Mouse (Mus musculus) thymus, adult 2 months (tissue): ENCODE data around the gene Gm8947.
"Not testable (repeated sequence)": the region's sequence is repeated elsewhere in the genome, so short reads cannot be mapped to it uniquely, and the experiment has no call there.

Experiments used
- CTCF ChIP-seq: fragments of 200-500 bp; IDR thresholded peaks from 2 replicates; pipeline ENCODE4 v1.5.1; 2012; ENCODE audit warnings: mild to moderate bottlenecking, control low read depth, low read length, moderate library complexity, borderline replicate concordance; ENCODE audit not compliant: control insufficient read depth, poor library complexity, insufficient read depth; ENCODE audit errors: extremely low read depth
- POLR2A ChIP-seq: fragments of 200-500 bp; IDR thresholded peaks from 2 replicates; pipeline ENCODE4 v1.6.1; 2012; ENCODE audit warnings: mild to moderate bottlenecking, low read length, control low read depth, moderate library complexity; ENCODE audit not compliant: control insufficient read depth, poor library complexity, insufficient read depth; ENCODE audit errors: extremely low read depth

GRCm38 (mm10) chr1:151182266-151182665 lies 9.9 kb upstream of the Gm8947 start, which contains the start of gene Gm47985:
- TF ChIP-seq POLR2A, CTCF: not testable (repeated sequence)
